Mouse (Mus musculus): ENCODE data around the gene Fosb. TPM values are rescaled to one million over a fixed set of nuclear protein-coding genes. Genes with fewer than 3 reads are reported as not detected.

Gene Fosb
- polyA plus RNA-seq, 1 experiment = 1.9 TPM

DNA sequence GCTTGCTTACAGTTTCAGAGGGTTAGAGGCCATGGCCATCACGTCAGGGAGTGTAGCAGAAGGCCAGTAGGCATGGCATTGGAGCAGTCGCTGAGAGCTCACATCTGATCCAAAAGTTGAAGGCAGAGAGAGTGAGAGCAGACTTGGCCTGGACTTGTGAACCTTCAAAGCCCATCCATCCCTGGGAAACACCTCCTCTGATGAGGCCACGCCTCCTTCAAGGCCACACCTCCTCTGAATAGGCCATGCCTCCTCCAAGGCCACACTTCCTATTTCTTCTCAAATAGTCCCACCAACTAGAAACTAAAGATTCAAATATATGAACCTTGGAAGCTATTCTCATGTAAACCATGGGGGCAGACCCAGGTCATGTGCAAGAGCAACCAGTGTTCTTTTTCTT is 25.7 kb upstream of the Fosb start:
- H3K4me1 ChIP-seq (replicated peaks; ENCODE audit: control insufficient read depth, insufficient read depth, low read length) = peaks cover 9% of the 10 kb centered on the region
- TF ChIP-seq POLR2A (IDR thresholded peaks at IDR 0.05; ENCODE audit: control insufficient read depth, extremely low read depth, insufficient read depth, low read length, poor library complexity) (no peak), CTCF (IDR thresholded peaks at IDR 0.05; ENCODE audit: borderline replicate concordance, control insufficient read depth, extremely low read depth, insufficient read depth, low read length, poor library complexity) (no peak)
- WGBS = 64% methylated on average over 3 of the region's 3 CpGs

DNA sequence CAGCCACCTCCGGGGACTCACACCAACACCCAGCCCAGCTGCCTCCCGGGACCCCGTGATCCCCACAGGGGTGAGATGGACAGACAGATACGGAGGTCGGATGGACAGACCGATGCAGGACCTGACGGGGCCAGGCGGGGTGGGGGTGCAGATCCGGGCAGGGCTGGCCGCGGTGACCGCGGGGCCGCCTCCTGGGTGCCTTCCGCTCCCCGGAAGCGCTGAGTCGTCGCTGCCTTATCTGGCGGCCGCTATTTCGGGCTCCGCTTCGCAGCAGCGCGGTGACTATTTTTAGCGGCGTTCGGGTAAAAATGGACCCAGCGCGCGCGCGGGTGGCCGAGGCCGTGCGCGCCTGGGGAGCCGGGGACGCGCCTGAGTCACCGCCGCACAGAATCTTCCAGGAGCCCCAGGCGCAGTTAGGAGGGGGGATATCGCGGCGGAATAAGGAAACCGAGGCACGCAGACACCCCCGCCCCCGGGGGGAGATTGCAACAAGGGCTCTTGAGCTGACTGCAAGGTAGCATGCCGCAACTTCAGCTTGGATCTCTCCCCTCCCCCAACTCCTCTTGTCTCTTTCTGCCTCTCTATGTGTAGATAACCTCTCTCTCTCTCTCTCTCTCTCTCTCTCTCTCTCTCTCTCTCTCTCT is 23.0 kb upstream of the Fosb start:
- Histone ChIP-seq H3K27me3 (ENCODE audit: control insufficient read depth, insufficient read depth, low read length) (no peaks in the 10 kb centered on the region; the same call in 1 of the 2 replicates), H3K27ac (ENCODE audit: control insufficient read depth, insufficient read depth, low read length) (no peak overlapping the region), H3K36me3 (ENCODE audit: control insufficient read depth, insufficient read depth, low read length) (no peaks in the 10 kb centered on the region), H3K4me1 (replicated peaks; ENCODE audit: control insufficient read depth, insufficient read depth, low read length) (peaks cover 9% of the 10 kb centered on the region), H3K4me3 (ENCODE audit: control insufficient read depth, insufficient read depth, low read length) (peak overlapping the region; percentile 51)
- TF ChIP-seq POLR2A (IDR thresholded peaks at IDR 0.05; ENCODE audit: control insufficient read depth, extremely low read depth, insufficient read depth, low read length, poor library complexity) = no peak
- TF ChIP-seq CTCF (IDR thresholded peaks at IDR 0.05; ENCODE audit: borderline replicate concordance, control insufficient read depth, extremely low read depth, insufficient read depth, low read length, poor library complexity) = no peak; the same call in 1 of the 2 replicates
- 1% methylated on average over 52 of the region's 52 CpGs for WGBS
- DNase-seq = peak; percentile 53

More for the DNA sequence above, 25.7 kb upstream of the Fosb start:
- H3K36me3 ChIP-seq (ENCODE audit: control insufficient read depth, insufficient read depth, low read length) = no peaks in the 10 kb centered on the region
- H3K4me3 ChIP-seq (ENCODE audit: control insufficient read depth, insufficient read depth, low read length) = no peak overlapping the region
- H3K27me3 ChIP-seq (ENCODE audit: control insufficient read depth, insufficient read depth, low read length) = no peaks in the 10 kb centered on the region
- DNase-seq = no peak
- no peak overlapping the region for H3K27ac ChIP-seq (ENCODE audit: control insufficient read depth, insufficient read depth, low read length)

DNA sequence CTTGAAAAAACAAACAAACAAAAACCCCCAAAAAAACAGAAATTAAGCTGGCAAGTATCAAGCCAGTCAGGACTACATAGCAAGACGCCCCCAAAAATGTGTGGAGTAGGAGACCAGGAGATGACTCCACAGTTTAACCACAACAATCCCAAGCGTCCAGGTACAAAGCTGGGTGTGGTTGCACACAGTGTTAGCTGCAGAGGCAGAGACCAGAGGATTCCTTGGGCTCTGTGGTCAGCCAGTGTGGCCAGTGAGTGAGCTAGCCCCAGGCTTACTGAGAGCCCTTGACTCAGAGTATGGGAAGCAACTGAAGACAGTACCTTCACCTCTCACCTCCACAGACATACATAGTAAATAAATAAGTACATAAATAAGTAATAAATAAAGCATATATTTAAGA is 22.1 kb upstream of the Fosb start:
- no peaks in the 10 kb centered on the region for H3K36me3 ChIP-seq (ENCODE audit: control insufficient read depth, insufficient read depth, low read length)
- H3K27ac ChIP-seq (ENCODE audit: control insufficient read depth, insufficient read depth, low read length) = no peak overlapping the region
- TF ChIP-seq CTCF (IDR thresholded peaks at IDR 0.05; ENCODE audit: borderline replicate concordance, control insufficient read depth, extremely low read depth, insufficient read depth, low read length, poor library complexity) (no peak), POLR2A (IDR thresholded peaks at IDR 0.05; ENCODE audit: control insufficient read depth, extremely low read depth, insufficient read depth, low read length, poor library complexity) (no peak)
- 64% methylated on average over 2 of the region's 2 CpGs for WGBS
- no peak for DNase-seq
- H3K27me3 ChIP-seq (ENCODE audit: control insufficient read depth, insufficient read depth, low read length) = peaks cover 2% of the 10 kb centered on the region
- H3K4me3 ChIP-seq (ENCODE audit: control insufficient read depth, insufficient read depth, low read length) = no peak overlapping the region
- peaks cover 9% of the 10 kb centered on the region for H3K4me1 ChIP-seq (replicated peaks; ENCODE audit: control insufficient read depth, insufficient read depth, low read length)

DNA sequence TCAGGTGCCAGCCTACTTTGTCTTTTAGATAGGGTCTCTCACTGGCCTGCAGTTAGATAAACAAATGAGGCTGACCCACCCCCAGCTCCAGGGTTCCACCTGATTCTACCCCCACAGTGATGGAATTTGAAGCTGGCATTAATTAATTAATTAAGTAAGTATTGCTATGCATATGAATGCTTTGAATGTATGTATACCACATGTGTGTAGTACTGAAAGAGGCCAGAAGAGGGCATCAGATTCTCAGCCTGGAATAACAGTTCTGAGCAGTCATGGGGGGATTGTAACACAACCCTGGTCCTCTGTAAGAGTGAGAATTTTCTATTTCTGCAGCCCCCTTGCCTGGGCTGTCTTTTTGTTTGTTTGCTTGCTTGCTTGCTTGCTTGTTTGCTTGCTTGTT is 18.6 kb upstream of the Fosb start:
- Histone ChIP-seq H3K4me3 (ENCODE audit: control insufficient read depth, insufficient read depth, low read length) (no peak overlapping the region), H3K27me3 (ENCODE audit: control insufficient read depth, insufficient read depth, low read length) (peaks cover 5% of the 10 kb centered on the region), H3K27ac (ENCODE audit: control insufficient read depth, insufficient read depth, low read length) (no peak overlapping the region), H3K36me3 (ENCODE audit: control insufficient read depth, insufficient read depth, low read length) (no peaks in the 10 kb centered on the region), H3K4me1 (replicated peaks; ENCODE audit: control insufficient read depth, insufficient read depth, low read length) (peaks cover 12% of the 10 kb centered on the region)
- no peak for TF ChIP-seq POLR2A (IDR thresholded peaks at IDR 0.05; ENCODE audit: control insufficient read depth, extremely low read depth, insufficient read depth, low read length, poor library complexity)
- TF ChIP-seq CTCF (IDR thresholded peaks at IDR 0.05; ENCODE audit: borderline replicate concordance, control insufficient read depth, extremely low read depth, insufficient read depth, low read length, poor library complexity) = no peak
- DNase-seq = no peak

DNA sequence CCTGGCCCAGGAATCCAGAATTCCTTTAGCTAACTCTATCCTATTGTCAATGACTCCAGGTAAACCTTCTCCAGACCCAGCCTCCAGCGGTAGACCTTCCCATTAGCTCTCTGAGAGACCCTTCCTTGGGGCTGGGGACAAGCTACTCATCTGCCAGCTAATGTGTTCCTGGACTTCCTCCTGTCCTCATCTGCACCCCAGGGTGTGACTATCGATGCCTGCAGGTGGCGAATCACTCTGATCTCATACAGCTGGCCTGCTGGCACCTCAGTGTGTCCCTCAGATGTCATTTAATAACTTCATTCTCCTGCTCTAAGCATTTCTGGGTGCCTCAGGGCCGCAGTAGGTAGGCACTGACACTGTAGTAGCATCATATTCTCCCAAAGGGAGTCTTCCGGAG is 17.9 kb upstream of the Fosb start:
- Histone ChIP-seq H3K27ac (ENCODE audit: control insufficient read depth, insufficient read depth, low read length) (no peak overlapping the region), H3K27me3 (ENCODE audit: control insufficient read depth, insufficient read depth, low read length) (peaks cover 5% of the 10 kb centered on the region), H3K36me3 (ENCODE audit: control insufficient read depth, insufficient read depth, low read length) (no peaks in the 10 kb centered on the region), H3K4me1 (replicated peaks; ENCODE audit: control insufficient read depth, insufficient read depth, low read length) (peaks cover 7% of the 10 kb centered on the region), H3K4me3 (ENCODE audit: control insufficient read depth, insufficient read depth, low read length) (no peak overlapping the region)
- WGBS = 65% methylated on average over 5 of the region's 5 CpGs
- DNase-seq = no peak
- TF ChIP-seq POLR2A (IDR thresholded peaks at IDR 0.05; ENCODE audit: control insufficient read depth, extremely low read depth, insufficient read depth, low read length, poor library complexity) (no peak), CTCF (IDR thresholded peaks at IDR 0.05; ENCODE audit: borderline replicate concordance, control insufficient read depth, extremely low read depth, insufficient read depth, low read length, poor library complexity) (no peak)

DNA sequence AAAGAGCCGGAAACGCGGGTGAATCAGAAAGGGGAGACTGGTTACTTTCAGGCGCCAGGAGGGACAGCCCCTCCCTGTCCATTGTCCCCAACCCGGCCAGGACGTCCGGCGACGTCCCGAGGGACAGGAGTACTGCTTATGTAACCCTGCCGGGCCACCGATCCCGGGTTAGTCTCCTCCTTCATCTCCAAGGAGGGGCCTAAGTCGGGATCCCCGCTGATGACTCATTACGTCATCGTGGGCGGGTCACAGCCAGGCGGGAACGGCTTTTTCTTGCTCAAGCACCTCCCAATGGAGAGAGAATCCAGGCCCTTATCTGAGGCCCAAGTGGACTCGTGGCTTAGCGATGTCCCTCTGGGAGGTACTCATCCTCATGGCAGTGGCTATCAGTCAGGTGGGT is 17.3 kb upstream of the Fosb start:
- DNase-seq = no peak
- no peak for TF ChIP-seq CTCF (IDR thresholded peaks at IDR 0.05; ENCODE audit: borderline replicate concordance, control insufficient read depth, extremely low read depth, insufficient read depth, low read length, poor library complexity)
- no peak for TF ChIP-seq POLR2A (IDR thresholded peaks at IDR 0.05; ENCODE audit: control insufficient read depth, extremely low read depth, insufficient read depth, low read length, poor library complexity)
- Histone ChIP-seq H3K27me3 (ENCODE audit: control insufficient read depth, insufficient read depth, low read length) (peaks cover 5% of the 10 kb centered on the region), H3K4me1 (replicated peaks; ENCODE audit: control insufficient read depth, insufficient read depth, low read length) (peaks cover 3% of the 10 kb centered on the region; the same call in 1 of the 2 replicates), H3K4me3 (ENCODE audit: control insufficient read depth, insufficient read depth, low read length) (no peak overlapping the region), H3K27ac (ENCODE audit: control insufficient read depth, insufficient read depth, low read length) (no peak overlapping the region), H3K36me3 (ENCODE audit: control insufficient read depth, insufficient read depth, low read length) (no peaks in the 10 kb centered on the region)
- 14% methylated on average over 22 of the region's 22 CpGs for WGBS

DNA sequence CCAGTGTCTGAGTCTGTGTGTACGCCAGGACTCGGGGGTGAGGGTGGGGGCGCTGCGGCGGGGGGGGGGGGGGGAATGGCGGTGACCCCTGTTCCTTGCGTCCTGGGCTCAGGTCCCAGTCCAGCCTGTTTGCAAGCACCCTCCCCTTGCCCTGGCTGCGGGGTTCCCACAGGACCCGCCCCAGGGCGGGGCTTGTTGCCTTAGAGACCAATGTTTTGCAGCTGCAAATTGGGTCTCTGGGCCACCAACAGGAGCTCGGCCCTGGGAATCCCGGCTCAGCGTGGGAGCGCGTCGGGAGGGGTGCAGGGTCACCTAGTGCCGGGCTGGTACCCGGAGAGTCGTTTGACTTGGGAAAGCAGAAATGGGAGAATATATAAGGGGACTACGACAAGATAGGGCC is 16.5 kb upstream of the Fosb start:
- DNase-seq = peak; percentile 42
- H3K4me3 ChIP-seq (ENCODE audit: control insufficient read depth, insufficient read depth, low read length) = no peak overlapping the region
- WGBS = 4% methylated on average over 20 of the region's 20 CpGs
- peaks cover 5% of the 10 kb centered on the region for H3K27me3 ChIP-seq (ENCODE audit: control insufficient read depth, insufficient read depth, low read length)
- H3K36me3 ChIP-seq (ENCODE audit: control insufficient read depth, insufficient read depth, low read length) = no peaks in the 10 kb centered on the region
- TF ChIP-seq CTCF (IDR thresholded peaks at IDR 0.05; ENCODE audit: borderline replicate concordance, control insufficient read depth, extremely low read depth, insufficient read depth, low read length, poor library complexity) (no peak), POLR2A (IDR thresholded peaks at IDR 0.05; ENCODE audit: control insufficient read depth, extremely low read depth, insufficient read depth, low read length, poor library complexity) (no peak)
- H3K27ac ChIP-seq (ENCODE audit: control insufficient read depth, insufficient read depth, low read length) = no peak overlapping the region
- peaks cover 3% of the 10 kb centered on the region; the same call in 1 of the 2 replicates for H3K4me1 ChIP-seq (replicated peaks; ENCODE audit: control insufficient read depth, insufficient read depth, low read length)
